Mouse (Mus musculus): ENCODE data around the gene Mrpl28. TPM values are rescaled to one million over a fixed set of nuclear protein-coding genes. Genes with fewer than 3 reads are reported as not detected.

Mrpl28 gene
- total and polyA plus RNA-seq, 3 experiments, result 90.5 to 161 (median 148) TPM

DNA sequence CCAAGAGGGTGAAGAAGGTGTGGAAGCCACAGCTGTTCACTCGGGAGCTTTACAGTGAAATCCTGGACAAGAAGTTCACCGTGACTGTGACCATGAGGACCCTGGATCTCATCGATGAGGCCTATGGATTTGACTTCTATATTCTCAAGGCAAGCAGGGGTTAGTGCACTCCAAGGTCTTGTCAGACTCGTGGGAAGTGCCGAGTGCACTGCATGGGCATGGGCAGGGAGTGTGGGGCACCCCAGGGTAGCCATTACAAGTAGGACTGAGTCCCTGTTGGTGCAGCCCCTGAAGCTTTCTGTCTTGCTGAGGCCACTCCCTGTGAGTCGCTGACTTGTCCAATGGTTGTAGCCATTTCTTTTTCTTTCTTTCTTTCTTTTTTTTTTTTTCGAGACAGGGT is 1.3 kb downstream of the Mrpl28 start:
- peaks cover 17 to 34% of the 10 kb centered on the region in 2 experiments for H3K4me1 ChIP-seq (ENCODE audit: control insufficient read depth in 1 of 2, insufficient read depth in 2 of 2)
- no peaks in the 10 kb centered on the region for H3K9me3 ChIP-seq (replicated peaks; ENCODE audit: low read length)
- H3K79me2 ChIP-seq (replicated peaks; ENCODE audit: control insufficient read depth, extremely low read depth, insufficient read depth, poor library complexity, severe bottlenecking), result peaks cover 12% of the 10 kb centered on the region
- peaks cover 2% of the 10 kb centered on the region for H3K27me3 ChIP-seq (replicated peaks)
- H3K36me3 ChIP-seq (replicated peaks in 1 of 2; ENCODE audit: control insufficient read depth in 1 of 2, insufficient read depth in 1 of 2, low read length in 1 of 2), result peaks cover 34 to 60% of the 10 kb centered on the region in 2 experiments
- peak overlapping the region; percentile 69 for H3K9ac ChIP-seq (ENCODE audit: insufficient read depth, low read depth)
- in situ Hi-C loops (cut with MboI; ENCODE audit: low pct_ligation_motif_present, low pct_unique_long_range_greater_than_20kb, low sequenced_read_pairs), result no loop called here
- TF ChIP-seq HCFC1 (IDR thresholded peaks at IDR 0.05; ENCODE audit: low read depth, low read length) (no peak), RCOR1 (conservative IDR thresholded peaks at IDR 0.05; ENCODE audit: low read depth, low read length) (no peak), GABPA (IDR thresholded peaks at IDR 0.05; ENCODE audit: insufficient replicate concordance, low read depth, low read length) (no peak), ZNF384 (IDR thresholded peaks at IDR 0.05; ENCODE audit: low read depth, low read length) (no peak), JUN (IDR thresholded peaks at IDR 0.05; ENCODE audit: insufficient read depth, low read depth, low read length) (no peak), SMC3 (IDR thresholded peaks at IDR 0.05; ENCODE audit: low read depth, low read length) (no peak), RAD21 (IDR thresholded peaks at IDR 0.05; ENCODE audit: low read depth, low read length) (no peak), BHLHE40 (IDR thresholded peaks at IDR 0.05; ENCODE audit: low read depth, low read length) (no peak), E2F4 (IDR thresholded peaks at IDR 0.05; ENCODE audit: insufficient replicate concordance, low read depth, low read length) (no peak)
- peak overlapping the region; percentile 74 to 99 (median 94) for H3K4me3 ChIP-seq (replicated peaks in 1 of 3; ENCODE audit: low read depth in 2 of 3, low read length in 2 of 3, poor library complexity in 1 of 3)
- dilution Hi-C loops (cut with MboI; ENCODE audit: extremely low pct_ligation_motif_present, extremely low pct_unique_long_range_greater_than_20kb, low sequenced_read_pairs), result no loop called here
- H3K4me2 ChIP-seq (ENCODE audit: insufficient read depth, low read depth, poor library complexity, severe bottlenecking), result peak overlapping the region; percentile 75; the same call in 1 of the 2 replicates
- no peak overlapping the region for H3K27ac ChIP-seq (ENCODE audit: insufficient read depth, low read depth)
- no peak for DNase-seq (ENCODE audit: extremely low read depth)

DNA sequence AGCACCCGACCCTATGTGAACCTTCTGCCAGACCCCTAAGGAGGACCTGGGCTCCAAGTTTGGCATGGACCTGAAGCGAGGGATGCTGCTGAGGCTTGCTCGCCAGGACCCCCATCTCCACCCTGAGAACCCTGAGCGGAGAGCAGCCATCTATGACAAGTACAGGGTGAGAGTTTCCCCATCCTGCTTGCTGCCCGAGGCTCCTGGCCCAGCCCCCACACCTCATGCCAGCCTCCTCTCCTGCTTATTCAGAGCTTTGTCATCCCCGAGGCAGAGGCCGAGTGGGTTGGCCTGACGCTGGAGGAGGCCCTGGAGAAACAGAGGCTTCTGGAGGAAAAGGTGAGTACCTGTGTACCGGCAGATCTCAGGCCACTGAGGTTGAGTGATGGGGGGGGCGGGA is 1.9 kb downstream of the Mrpl28 start:
- in situ Hi-C loops (cut with MboI; ENCODE audit: low pct_ligation_motif_present, low pct_unique_long_range_greater_than_20kb, low sequenced_read_pairs) (no loop called here), dilution Hi-C loops (cut with MboI; ENCODE audit: extremely low pct_ligation_motif_present, extremely low pct_unique_long_range_greater_than_20kb, low sequenced_read_pairs) (no loop called here)
- H3K27me3 ChIP-seq (replicated peaks), result no peaks in the 10 kb centered on the region
- no peak for TF ChIP-seq JUN (IDR thresholded peaks at IDR 0.05; ENCODE audit: insufficient read depth, low read depth, low read length)
- no peak for TF ChIP-seq UBTF (IDR thresholded peaks at IDR 0.05; ENCODE audit: low read depth, low read length)
- no peak for TF ChIP-seq USF1 (IDR thresholded peaks at IDR 0.05; ENCODE audit: low read depth, low read length)
- TF ChIP-seq ZKSCAN1 (IDR thresholded peaks at IDR 0.05; ENCODE audit: borderline replicate concordance, low read depth, low read length), result no peak
- no peak for TF ChIP-seq TCF12 (IDR thresholded peaks at IDR 0.05; ENCODE audit: low read depth, low read length)
- TF ChIP-seq USF2 (conservative IDR thresholded peaks at IDR 0.05; ENCODE audit: low read depth, low read length), result no peak
- no peak for TF ChIP-seq BHLHE40 (IDR thresholded peaks at IDR 0.05; ENCODE audit: low read depth, low read length)
- no peak for TF ChIP-seq CTCF (conservative IDR thresholded peaks at IDR 0.05 in 1 of 2, IDR thresholded peaks at IDR 0.05 in 1 of 2; ENCODE audit: low read depth in 2 of 2, low read length in 2 of 2)
- TF ChIP-seq CHD1 (IDR thresholded peaks at IDR 0.05; ENCODE audit: low read depth, low read length), result no peak
- no peak overlapping the region for H3K9ac ChIP-seq (ENCODE audit: insufficient read depth, low read depth)
- no peak for DNase-seq (ENCODE audit: extremely low read depth)
- peaks cover 12% of the 10 kb centered on the region for H3K79me2 ChIP-seq (replicated peaks; ENCODE audit: control insufficient read depth, extremely low read depth, insufficient read depth, poor library complexity, severe bottlenecking)
- H3K4me1 ChIP-seq (ENCODE audit: control insufficient read depth in 1 of 2, insufficient read depth in 2 of 2), result peaks cover 11 to 29% of the 10 kb centered on the region in 2 experiments; a peak in 3 of 4 replicates
- H3K9me3 ChIP-seq (replicated peaks; ENCODE audit: low read length), result no peaks in the 10 kb centered on the region
- peaks cover 38 to 67% of the 10 kb centered on the region in 2 experiments for H3K36me3 ChIP-seq (replicated peaks in 1 of 2; ENCODE audit: control insufficient read depth in 1 of 2, insufficient read depth in 1 of 2, low read length in 1 of 2)
- H3K4me2 ChIP-seq (ENCODE audit: insufficient read depth, low read depth, poor library complexity, severe bottlenecking), result no peak overlapping the region
- no peak overlapping the region for H3K27ac ChIP-seq (ENCODE audit: insufficient read depth, low read depth)
- no peak overlapping the region for H3K4me3 ChIP-seq (replicated peaks in 1 of 3; ENCODE audit: low read depth in 2 of 3, low read length in 2 of 3, poor library complexity in 1 of 3)
